Mouse (Mus musculus): ENCODE results near the gene 0610037L13Rik.
A peak's percentile ranks its signal among the peaks of the same experiment; 100 is the strongest.

0610037L13Rik gene

DNA sequence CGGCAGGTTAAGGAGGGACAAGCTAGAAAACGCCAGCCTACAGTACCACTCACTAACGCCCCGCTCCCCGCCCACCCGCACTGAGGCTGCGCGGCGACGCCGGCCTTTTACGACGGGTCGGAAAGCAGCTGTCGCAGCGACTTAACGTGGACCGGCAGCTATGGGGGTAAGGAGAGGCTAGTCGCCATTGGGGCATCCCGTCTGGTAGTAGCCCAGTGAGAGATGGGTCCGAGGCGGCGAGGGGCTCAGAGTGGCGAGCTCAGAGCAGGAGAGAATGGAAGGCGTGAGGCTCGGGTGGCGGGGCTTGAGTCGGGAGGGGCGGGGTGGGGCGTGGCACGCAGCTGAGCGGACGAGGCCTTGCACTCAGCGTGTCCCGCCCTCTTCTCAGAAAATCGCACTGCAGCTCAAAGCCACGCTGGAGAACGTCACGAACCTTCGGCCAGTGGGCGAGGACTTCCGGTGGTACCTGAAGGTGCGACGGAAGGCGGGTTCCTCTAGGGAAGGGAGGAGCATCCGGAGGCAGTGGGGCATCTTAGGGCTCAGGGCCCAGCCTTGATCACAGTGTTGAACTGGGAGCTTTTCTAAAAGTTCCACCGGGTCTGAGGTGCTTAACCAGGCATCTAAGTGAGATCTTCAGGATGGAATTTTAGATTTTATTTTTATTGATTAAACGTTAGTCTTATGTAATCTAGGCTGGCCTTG lies at the start of gene 0610037L13Rik:
Gene 0610037L13Rik, plus strand, starts transcription at position 83 of the 702 bp plus-strand sequence.
- peak; percentile 89 for DNase-seq (ENCODE audit: low read depth, low spot score)

DNA sequence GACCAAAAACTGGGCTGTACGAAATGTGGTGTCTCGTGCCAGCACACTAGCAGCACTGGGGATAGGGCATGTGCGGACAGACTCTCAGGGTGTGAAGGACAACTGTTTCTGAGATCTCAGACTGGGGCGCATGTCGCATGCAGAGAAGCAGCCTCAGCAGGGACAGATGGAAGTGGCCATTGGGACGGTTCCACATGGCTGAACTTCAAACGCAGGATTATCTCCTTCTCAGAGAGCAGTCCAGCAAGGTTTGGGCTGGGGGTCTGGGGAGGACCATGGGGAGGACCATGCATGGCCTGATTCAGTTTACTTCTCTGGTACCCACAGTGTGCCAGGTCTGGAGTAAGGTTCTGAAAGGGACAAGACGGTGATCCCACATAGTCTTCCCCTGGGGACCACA lies 45.9 kb upstream of the 0610037L13Rik start:
- no peak for DNase-seq (ENCODE audit: low read depth, low spot score)

DNA sequence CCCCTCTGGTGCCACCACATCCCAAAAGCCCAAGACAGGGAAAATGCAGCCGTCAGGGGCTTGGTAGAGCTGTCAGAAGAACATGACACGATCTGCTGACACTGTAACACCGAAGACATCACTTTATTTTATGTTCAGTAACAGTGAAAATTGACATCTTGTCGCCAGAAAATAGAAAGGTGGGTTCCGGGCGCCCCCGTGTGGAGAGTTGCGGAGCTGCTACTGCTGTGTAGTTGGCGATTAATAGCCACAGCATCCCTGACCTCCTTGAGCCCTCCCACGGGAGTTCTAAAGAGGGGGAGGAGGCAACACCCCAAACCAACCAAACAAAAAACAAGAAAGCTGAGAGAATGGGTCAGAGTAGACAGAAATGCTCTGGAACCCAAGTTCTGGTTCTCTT lies 44.6 kb upstream of the 0610037L13Rik start:
- peak; percentile 54 for DNase-seq (ENCODE audit: low read depth, low spot score)

DNA sequence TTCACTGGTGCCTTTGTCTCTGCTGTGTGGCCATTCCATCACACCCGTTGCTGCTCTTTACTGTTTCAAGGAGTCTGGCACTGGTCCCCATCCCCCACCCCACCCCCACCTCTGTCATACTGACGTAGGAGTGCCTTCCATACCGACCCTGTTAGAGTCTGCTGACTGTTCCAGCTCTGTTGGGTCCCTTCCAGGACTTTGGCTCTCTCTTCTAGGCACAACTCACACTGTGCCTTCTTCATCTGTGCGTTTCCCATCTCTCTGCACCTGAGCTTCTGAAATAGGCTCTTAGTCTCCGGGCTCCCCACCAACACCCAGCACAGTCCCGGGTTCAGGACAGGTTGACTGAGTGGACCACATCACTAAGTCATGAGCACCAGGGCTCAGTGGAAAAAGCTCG lies 42.8 kb upstream of the 0610037L13Rik start:
- DNase-seq (ENCODE audit: low read depth, low spot score) = no peak

DNA sequence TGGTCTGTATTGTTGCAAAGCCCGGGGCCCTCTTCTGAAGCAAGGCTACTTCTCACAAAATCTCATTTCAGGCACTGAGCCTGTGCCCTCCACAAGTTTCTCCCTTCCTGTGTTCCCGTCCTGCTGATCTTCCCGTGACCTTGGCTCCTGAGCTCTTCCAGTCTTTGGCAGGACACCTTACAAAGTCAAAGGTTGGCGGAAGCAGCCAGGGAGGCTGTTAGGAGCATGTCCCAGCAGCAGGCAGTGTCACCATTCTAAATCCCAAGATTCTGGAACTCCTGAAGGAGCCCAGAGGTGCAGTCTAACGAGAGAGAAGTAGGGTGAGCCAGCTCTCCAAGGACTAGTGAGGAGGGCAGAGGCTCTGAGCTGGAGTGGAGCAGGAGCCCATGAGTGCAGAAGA lies 41.1 kb upstream of the 0610037L13Rik start:
- DNase-seq (ENCODE audit: low read depth, low spot score) = no peak

DNA sequence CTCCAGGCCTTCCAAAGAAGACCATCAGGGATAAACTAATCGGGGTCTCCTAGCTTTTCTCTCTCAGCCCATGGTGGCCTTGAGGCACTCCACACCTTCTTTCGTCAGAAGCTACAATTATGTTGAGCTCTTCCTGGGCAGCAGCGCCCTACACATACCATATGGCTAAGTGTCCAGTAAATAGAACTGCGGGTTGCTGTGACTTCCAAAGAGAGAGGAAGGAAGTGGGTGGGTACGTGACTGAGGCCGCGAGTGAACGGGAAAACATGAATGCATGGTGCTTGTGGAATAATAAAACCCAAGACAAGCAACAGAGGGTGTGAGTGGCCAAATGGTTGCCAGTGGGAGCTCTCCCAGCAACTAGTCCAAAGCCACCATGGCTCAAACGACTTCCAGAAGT lies 40.0 kb upstream of the 0610037L13Rik start:
- DNase-seq (ENCODE audit: low read depth, low spot score) = no peak

DNA sequence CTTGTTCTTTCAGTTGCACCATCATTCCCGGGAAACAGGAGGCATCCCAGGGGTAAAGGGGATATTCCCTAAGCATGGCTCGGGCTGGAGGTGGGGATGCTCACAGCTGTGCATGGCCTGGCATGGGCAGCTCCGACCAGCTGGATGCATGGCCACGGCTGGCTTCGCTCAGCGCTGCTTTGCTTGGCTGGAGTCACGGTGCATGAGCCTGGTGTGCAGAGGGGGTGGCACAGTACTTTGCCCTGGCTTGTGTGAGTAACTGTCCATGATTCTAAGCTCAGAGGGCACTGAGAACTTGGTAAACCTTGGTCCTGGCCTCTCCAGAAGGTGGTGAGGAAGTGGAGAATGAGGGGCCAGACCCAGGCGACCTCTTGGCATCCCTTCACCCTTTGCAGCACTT lies 39.5 kb upstream of the 0610037L13Rik start:
- DNase-seq (ENCODE audit: low read depth, low spot score) = no peak

DNA sequence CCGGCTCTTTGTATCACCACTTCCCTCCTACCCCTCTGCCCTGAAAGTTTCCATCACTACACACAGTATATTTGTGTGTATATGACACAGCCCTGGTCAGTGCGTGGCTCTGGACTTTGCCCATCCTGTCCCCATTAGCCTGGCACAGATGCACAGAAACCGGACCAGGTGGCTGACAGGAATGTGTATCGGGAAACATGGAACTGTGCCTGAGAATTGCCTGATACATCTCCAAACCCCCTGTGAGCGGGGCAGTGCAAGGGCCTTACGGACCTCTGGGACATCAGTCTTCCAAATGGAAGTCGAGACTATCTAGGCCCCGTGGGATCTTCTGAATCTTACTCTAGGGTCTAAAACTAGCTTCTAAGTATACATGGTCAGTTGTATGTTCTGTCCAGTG lies 36.3 kb upstream of the 0610037L13Rik start:
- no peak for DNase-seq (ENCODE audit: low read depth, low spot score)

DNA sequence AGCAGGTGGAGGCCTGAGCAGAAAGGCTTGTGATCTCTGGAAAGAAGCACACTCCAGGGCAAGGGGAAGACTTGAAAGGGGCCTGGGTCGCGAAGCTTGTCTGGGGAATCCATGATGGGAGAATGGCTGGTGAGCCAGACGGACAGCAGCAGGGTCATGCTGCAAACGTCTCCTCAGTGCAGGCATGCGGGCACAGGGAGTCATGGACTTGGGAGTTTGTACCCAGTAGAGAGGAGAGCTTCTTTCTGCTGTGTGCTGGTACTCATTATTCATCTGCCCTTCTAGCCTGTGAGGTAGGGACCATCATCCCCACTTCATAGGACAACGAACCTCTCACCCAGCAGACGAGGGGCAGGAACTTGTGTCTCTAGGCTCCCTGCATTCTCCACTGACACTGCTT lies 35.8 kb upstream of the 0610037L13Rik start:
- DNase-seq (ENCODE audit: low read depth, low spot score) = no peak

DNA sequence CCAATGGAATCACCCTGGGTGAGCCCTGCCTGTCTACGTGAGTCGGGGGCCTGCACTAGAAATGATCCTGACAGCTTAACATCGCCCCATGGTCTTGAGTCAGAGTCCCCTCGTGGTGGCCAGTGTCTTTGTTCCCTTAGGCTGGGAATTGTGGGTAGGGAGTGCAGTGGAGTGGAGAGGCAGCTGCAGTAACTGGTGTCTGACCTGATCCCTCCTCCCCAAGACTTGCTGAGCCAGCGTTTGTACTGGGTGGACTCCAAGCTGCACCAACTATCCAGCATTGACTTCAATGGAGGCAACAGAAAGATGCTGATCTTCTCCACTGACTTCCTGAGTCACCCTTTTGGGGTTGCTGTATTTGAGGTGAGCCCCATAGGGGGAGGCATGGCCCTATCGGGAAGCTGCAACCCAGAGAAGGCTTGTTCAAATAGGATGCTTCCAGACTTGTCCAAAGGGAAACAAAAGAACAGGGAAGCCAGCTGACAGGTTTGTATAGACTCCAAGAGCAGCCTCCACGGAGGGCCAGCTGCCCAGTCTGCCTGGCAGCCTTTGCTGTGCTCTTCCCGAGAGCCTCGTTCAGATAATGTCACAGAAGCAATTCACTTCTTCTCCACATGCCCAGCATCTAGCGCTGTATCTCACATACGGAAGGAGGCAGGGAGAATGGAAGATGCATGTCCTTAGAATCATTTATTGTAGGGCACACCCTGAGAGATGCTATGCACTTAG lies 32.5 kb upstream of the 0610037L13Rik start:
- DNase-seq (ENCODE audit: low read depth, low spot score) = no peak

DNA sequence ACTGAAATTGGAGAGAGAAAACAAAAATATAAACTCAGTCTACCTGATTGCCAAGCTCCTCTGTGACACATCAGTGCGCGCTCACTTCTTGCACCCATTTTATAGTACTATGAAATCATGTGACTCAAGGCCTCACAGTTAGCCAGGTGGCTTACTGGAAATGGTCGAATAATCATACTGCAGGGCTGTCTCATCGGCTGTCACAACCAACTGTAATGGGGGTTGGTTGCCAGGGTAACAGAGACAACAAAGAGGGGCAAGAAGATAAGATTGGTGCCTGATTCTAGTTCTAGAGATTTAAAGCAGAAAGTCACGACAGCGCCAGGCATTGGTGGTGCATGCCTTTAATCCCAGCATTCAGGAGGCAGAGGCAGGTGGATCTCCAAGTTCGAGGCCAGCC lies 30.6 kb upstream of the 0610037L13Rik start:
- DNase-seq (ENCODE audit: low read depth, low spot score) = no peak

DNA sequence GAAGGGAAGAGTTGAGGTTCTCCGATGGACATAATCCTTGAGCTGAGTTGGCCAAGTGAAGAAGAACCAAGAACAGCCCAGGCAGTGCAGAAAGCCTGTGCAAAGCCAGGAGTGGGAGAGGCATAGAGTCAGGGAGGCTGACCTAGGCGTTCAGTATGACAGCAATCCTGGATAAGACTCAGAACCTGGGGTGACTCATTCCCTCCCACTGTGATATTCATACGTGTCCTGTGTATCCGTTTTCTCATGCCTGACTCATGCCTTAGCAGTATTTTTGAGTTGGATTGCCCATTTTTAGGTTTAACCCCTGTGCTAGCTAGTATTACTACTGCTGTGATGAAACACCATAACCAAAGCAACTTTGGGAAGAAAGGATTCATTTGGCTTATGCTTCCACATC lies 24.7 kb upstream of the 0610037L13Rik start:
- no peak for DNase-seq (ENCODE audit: low read depth, low spot score)

DNA sequence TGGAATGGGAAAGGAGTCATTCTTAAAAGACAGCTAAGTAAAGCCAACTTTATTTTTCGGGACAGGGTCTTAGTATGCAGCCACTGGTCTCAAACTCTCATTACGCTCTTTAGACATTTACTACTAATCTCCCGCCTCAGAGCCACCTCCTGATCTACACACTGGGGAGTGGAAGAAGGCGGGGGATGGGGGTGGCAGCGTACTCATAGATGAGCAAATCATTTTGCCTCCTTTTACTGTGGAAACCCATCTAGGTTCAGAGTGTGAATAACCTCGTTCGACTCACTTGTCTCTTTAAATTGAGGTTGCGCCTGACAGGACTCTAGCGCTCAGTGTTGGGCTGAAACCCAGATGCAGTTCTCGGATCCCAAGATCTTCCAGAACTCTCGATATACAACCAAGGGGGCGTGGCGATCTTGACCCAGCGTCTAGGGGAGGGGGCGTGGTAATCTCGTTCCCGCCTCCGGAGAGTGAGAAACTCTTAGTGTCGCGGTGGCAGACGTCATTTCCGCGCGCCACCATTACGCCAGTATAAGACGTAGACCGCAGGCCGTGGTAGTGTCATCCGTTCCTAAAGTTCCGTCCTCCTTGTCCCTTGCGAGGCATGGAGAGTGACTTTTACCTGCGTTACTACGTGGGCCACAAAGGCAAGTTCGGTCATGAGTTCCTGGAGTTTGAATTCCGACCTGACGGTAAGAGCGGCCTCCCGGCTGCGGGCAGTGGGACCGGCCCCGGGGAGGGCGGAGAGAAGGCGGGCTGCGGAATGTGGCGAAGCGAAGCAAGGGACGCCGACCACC lies 10.2 kb upstream of the 0610037L13Rik start, which contains the start of gene Magoh:
Gene Magoh, plus strand, starts transcription at position 502 of the 797 bp plus-strand sequence.
- DNase-seq (ENCODE audit: low read depth, low spot score) = peak; percentile 98

DNA sequence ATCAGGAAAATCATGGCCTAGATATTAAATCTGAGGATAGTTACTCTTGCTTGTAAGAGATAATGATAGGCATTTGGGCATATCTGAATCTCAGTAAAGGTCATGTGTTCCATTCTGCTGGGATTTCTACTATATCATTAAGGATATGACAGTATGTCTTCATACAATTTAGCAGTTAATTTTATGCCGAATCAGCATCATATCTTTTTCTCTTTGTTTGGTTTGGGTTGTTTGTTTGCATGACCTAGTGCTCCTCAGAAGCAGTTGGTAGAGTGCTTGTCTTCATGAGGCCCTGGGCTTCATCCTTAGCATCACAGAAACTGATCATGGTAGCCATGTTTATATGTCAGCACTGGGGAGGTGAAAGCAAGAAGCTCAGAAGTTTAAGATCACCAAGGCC lies 8.0 kb upstream of the 0610037L13Rik start:
- DNase-seq (ENCODE audit: low read depth, low spot score) = no peak

DNA sequence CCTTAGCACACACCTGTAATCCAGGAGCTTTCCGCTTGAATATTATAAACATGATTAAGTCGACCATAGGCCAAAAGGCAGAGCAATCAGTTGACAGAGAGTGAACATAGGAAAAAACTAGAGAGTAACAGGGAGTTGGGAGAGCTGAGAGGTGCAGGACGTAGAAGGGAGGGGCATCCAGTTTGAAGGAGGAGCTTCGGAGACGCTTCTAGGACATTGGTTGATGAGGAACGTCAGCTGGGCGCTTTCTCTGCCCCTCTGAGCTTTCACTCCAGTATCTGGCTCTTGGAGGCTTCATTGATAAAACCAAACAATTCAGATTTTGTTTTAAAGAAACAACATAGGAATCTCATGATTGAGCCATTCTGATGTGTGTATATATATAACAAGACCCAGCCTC lies 3.2 kb upstream of the 0610037L13Rik start:
- DNase-seq (ENCODE audit: low read depth, low spot score) = no peak

DNA sequence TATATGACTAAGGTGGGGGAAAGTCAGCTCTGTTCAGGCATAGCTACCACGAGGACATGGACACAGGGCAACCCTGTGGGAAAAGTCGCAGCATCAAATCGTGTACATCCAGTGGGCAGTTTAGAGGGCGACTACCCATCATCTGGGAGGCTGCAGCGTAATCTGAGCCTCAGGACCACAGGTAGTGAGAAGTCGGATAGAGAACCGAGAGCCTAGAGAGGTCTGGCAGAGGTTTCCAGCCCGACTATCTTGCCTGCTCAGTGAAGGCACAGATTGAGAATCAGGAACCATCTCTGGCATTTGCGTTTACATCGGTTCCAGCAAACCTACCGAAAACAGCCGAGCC lies 255 bp upstream of the 0610037L13Rik start:
- DNase-seq (ENCODE audit: low read depth, low spot score) = no peak

DNA sequence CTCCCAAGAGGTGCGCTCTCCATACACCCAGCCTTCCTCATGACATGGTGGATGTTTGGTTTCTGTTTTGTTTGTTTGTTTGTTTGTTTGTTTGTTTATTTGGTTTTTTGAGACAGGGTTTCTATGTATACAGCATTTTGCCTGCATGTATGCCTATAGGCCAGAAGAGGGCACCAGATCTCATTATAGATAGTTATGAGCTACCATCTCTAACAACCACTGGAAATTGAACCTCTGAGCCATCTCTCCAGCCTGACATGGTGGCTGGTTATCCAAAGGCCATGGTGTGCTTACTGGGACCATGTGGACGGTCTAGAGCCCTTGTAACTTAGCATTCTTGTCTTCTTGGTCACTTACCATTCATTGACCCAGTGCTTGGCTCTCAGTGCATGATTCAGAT lies 3.0 kb downstream of the 0610037L13Rik start:
- DNase-seq (ENCODE audit: low read depth, low spot score) = no peak

DNA sequence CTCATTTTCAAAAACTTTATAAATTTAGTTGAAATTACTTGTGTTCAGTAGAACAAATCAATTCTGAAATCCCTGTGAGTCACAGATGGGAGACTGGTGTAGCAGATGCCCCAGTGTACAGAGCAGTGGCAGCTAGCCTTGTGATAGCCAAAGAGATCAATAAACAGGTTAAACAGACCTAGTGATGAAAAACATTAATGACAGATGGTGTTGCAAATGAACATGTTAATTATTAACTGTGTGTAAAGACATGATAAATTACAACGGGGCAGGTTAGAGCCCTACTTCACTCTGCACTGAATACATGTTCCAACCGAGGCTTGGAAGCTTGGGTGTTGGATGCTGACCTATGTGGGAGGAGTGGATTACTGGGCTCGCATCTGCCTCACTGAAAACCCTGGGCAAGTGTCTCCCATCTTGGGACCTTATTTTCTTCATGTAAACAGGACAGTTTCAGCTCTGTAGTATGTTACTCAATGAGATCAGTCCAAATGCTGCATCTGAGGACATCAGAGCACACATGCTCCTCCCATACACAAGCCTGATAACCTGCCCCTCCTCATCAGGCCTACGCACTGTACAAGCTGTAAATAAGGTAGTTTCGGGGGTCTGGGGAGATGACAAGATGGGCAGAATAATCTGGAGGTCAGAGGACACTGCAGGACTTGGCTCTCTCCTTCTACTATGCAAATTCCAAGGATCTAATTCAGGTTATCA lies 9.8 kb downstream of the 0610037L13Rik start:
- DNase-seq (ENCODE audit: low read depth, low spot score) = no peak

DNA sequence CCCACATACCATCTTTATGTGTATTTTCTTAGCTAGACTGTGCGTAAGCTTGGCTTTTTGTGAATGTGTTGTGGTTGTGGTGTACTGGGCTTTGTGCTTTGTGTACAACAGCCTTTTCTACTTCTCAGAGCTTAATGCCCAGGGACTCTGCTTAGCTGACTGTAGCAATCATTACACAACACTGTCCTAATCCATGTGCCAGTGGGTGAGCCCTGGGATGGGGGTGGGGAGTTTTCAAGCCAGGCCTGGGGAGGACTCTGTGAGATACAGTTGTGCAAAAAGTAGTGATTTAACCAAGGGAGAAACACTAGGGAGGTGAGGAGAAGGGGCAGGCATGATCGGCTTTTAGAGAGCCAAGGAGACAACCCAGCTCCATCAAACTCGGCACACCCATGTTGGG lies 10.6 kb downstream of the 0610037L13Rik start:
- DNase-seq (ENCODE audit: low read depth, low spot score) = no peak

DNA sequence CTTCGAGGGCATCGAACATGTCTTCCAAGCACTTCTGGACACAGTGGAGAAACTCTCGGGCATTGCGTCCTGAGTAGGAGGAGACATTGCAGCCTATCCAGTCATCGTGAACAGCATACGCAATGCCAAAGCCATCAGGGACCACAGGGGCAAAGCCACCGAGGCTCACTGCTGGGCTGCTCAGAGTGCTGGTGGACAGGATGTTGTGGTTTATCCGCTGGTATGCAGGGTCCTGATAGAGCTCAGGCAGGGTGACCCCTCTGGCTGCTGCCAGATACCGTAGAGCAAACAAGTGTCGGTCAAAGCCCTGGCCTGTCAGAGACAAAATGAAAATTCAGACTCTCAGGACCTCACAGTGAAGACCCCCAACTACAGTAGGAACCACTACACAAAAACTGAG lies 14.6 kb downstream of the 0610037L13Rik start:
- no peak for DNase-seq (ENCODE audit: low read depth, low spot score)

DNA sequence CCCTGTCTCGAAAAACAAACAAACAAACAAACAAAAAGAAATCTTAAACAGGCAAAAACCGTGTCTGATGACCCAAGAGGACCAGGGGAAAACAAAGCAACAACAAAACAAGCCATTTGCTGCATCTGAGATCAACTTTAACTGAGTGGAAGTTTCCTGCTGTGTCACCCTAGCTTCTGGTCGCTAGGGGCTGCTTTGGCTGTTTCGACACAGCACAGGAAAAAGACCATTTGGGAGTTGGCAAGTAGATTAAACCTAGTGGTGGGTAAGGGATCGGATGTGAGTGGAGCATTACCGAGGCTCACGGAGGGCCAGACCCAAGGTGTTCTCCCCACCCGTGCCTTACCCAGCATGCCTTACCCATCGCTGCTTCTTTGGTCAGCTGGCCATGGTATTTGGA lies 16.9 kb downstream of the 0610037L13Rik start:
- DNase-seq (ENCODE audit: low read depth, low spot score) = no peak

DNA sequence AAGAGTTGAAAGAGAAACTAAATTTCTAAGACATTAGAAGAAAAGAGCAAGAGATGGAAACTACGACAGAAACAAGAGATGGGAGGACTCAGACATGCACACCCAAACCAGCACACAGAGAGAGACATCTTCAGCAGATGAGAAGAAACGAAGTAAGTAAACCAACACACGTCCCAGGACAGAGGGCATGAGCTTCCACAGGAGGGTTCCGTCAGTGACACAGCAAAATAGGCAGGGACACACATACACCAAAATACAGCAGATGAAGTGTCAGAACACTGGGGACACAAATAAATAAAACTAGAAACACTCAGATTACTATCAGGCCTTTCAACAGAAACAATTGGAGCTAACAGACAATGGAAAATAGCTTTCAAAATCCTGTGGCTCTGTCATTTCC lies 20.4 kb downstream of the 0610037L13Rik start:
- DNase-seq (ENCODE audit: low read depth, low spot score) = no peak

Measured in c-Kit-negative CD71-positive TER-119-positive erythroid progenitor cells, embryonic 14.5 days (primary cell).